Mouse (Mus musculus) skeletal muscle tissue, adult 2 months (tissue): ENCODE measurements around the gene Vwa2.

Experiments used
- DNase-seq: peaks from one replicate; pipeline ENCODE4 v3.0.0-alpha.2; 2012; ENCODE audit warnings: low read depth, low spot score

The Vwa2 gene

GRCm38 (mm10) chr19:56873816-56874600 lies at the start of gene Vwa2:
Vwa2 (plus strand) TSS chr19:56874249.
- no peak for DNase-seq

DNA sequence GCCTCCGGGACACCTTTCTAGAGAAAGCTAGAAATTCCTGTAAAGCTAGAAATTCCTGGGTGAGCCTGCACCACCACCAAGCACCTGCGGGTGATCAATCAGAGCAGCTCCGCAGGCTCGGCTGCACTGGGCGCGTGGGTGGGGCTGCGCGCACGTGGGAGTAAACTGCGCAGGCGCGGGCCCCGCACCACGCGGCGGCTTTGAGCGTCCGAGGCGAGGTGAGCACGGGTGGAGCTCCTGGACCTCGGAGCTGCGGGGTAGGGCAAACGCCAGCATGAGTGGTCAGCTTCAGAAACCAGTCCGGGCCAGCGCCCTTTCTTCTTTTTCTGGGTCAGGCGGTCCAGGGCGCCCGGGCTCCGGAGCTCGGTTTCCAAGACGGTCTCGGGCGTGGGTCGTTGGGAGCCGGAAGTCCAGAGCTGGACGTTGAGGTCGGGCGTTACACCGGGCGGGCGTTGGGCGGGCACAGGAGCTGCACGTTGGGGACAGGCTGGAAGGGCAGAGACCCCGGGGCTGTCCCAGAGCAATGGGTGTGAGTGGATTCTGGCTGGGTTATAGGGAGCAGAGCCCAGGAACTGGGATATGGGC lies 47.9 kb upstream of the Vwa2 start, which contains the start of gene Tdrd1:
Tdrd1 (plus strand) TSS at position 163 of the 585 bp plus-strand sequence.
- no peak for DNase-seq

GRCm38 (mm10) chr19:56828305-56828704 lies 45.7 kb upstream of the Vwa2 start:
- no peak for DNase-seq

GRCm38 (mm10) chr19:56829267-56829666 lies 44.8 kb upstream of the Vwa2 start:
- no peak for DNase-seq

DNA sequence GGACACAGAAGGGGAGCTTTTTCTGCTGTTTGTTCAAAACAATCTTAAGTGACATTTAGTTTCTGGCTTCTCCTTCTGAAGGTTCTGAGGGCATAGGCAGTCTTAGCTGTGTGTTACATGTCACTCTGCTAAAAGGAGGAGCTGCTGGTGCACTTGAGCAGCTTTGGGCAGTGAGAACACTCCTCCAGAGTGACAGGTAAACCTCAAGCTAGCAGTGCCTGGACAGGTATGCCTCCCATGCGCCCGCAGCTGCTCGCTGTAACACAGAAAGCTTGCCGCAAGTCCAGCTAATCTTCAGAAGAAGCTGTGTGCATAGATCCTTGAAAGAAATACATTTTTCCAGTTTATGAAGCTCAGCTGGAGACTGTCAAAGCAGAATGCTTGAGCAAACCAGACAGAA lies 43.9 kb upstream of the Vwa2 start:
- no peak for DNase-seq

GRCm38 (mm10) chr19:56835340-56835739 lies 38.7 kb upstream of the Vwa2 start:
- DNase-seq: no peak

- peak; percentile 33 for DNase-seq
These were observed 34.9 kb upstream of the Vwa2 start for GRCm38 (mm10) chr19:56838942-56839706.

GRCm38 (mm10) chr19:56842974-56843373 lies 31.1 kb upstream of the Vwa2 start:
- DNase-seq: no peak

GRCm38 (mm10) chr19:56852590-56852989 lies 21.5 kb upstream of the Vwa2 start:
- DNase-seq: no peak

DNA sequence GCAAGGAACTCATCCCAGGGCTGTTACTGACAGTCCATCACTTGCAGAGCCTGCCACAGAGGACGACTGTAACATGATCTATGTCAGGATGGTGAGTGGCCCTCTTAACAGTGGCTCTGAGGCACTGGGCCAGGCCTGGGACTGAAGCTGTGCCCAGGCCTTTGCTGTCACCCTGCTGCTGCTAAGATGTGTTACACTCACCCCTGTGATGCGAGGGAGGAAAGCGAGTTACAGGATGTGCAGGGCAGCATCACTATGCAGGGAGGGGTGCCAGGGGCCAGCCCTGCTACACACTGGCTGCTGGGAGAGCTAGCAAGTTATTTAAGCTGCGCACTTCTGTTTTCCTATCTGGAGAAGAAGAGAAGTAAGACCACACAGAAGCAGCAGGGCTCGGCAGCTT lies 17.6 kb upstream of the Vwa2 start:
- peak; percentile 25 for DNase-seq

GRCm38 (mm10) chr19:56867701-56868100 lies 6.3 kb upstream of the Vwa2 start:
- no peak for DNase-seq

GRCm38 (mm10) chr19:56874601-56875315 lies 709 bp downstream of the Vwa2 start:
- no peak for DNase-seq

- no peak for DNase-seq
These were observed 3.3 kb downstream of the Vwa2 start for GRCm38 (mm10) chr19:56877364-56877763.

GRCm38 (mm10) chr19:56887879-56888278 lies 13.8 kb downstream of the Vwa2 start:
- DNase-seq: no peak

GRCm38 (mm10) chr19:56888654-56889053 lies 14.6 kb downstream of the Vwa2 start:
- no peak for DNase-seq

GRCm38 (mm10) chr19:56891438-56891837 lies 17.4 kb downstream of the Vwa2 start:
- no peak for DNase-seq

DNA sequence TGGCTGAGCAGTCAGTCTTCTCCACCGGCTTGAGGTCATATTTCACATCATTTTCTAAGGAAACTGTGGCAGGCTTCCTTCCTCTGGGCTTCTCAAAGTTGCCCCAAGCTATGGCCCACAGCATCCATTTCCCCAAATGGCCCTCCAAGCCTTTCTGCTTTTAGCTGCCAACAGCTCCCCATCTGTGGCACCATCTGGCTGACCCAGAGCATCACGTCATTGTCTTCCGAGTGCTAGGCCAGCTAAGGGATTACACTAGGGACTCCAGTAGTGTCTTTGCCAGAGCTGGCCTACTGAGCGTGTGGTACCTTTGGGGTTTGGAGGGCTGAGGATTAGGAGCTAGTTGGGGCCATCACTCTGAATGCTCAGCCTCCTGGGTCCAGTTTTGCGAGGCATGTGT lies 18.5 kb downstream of the Vwa2 start:
- DNase-seq: no peak

DNA sequence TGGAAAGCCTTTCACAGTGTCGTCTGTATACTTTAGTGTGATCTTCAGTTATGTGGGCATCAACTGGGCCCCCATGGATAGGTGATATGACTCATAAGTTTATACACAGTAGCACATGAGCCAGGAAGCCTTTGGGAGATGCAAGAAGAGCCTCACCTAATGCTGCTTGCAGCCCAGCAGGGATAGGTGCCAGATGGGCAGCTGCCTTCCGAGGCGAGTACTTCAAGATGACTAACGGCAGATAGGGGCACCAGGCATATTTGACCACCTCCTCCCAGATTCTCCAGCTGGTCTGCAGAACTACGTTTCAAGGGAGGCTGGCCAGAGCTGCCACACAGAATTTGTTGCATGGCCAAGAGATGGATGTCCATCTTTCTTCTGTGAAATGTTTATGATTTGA lies 19.3 kb downstream of the Vwa2 start:
- DNase-seq: no peak

DNA sequence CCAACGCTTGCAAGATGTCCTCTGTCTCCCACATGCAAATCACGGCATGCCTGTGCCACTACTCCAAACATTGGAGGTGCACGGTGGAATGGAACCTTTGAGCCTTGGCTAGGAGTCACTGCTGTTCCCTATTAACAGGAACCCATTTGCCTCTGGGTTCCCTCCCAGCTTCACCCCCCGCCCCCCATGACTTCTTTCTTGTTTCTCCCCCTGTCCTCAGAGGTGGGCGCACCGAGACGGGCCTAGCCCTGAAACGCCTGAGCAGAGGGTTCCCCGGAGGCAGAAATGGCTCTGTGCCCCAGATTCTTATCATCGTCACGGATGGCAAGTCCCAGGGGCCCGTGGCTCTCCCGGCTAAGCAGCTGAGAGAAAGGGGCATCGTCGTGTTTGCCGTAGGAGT lies 23.6 kb downstream of the Vwa2 start:
- no peak for DNase-seq

DNA sequence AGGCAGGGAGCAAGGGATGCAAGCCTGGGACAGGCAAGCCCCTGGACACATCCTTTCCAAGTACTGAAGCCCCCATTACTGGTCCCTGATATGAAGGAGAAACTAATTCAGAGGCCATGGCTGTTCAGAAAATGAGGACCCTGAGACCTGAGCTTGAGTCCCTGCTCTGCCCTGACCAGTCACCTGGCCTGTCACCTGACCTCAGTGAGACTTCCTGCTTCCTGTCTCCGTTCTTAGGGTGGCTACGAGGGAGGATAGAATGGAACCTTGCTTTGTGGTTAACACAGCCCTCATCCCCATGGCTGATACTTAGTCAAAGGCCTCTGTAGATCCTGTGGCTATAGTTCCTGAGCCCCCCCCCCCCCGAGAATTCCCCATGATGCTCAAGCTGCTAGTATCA lies 30.0 kb downstream of the Vwa2 start:
- no peak for DNase-seq

DNA sequence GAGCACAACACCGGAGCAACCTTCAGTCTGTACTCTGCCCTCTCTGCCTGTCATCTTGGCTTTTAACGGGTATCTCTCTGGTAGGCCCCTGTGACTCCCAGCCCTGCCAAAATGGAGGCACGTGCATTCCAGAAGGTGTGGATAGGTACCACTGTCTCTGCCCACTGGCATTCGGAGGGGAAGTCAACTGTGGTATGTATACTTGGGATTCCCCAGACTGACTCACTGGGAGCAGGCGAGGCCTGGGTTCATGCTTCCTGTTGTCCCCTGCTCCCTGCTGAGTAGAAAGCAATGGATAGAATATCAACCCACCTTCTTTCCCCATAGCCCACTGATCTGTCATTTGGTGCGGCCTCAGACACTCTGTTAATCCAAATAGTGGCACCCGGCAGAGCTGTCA lies 31.3 kb downstream of the Vwa2 start:
- no peak for DNase-seq

GRCm38 (mm10) chr19:56907850-56908249 lies 33.8 kb downstream of the Vwa2 start:
- no peak for DNase-seq
